24 mouse cellular contexts compared by ENCODE assay signal in the genomic region with DNA sequence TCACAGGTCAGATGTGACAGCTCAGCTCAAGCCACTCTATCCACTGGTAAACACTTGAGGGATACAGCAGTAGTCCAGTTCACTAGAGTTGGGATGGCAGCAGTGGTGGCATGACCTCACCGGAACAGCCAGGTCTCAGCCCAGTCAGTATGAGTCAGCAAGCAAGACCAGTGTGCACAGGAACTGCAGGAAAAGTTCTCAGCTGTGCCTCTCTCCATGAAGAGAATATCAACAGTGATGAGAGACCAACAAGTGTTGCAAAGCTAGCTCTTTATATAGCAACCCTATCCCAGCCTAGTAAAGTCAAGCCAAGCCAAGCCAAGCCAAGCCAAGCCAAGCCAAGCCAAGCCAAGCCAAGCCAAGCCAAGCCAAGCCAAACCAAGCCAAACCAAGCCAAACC. TPM values are rescaled to one million over a fixed set of nuclear protein-coding genes. Genes with fewer than 3 reads are reported as not detected.
DNase-seq lines count a peak whose midpoint lies in the region; ATAC-seq lines count a peak whose summit lies in the region.
"Had no signal": no experiment of that assay in that cellular context is flagged by ENCODE, and none has a peak within 500 bp of the region (broad histone marks: within the 10 kb centered on the region; RNA-seq: fewer than 3 reads in every experiment).

No protein-coding gene starts in this region.

- no peaks in the 10 kb centered on the region for H3K27me3 ChIP-seq in heart, embryonic 11.5 days (ENCODE audit: control insufficient read depth, insufficient read depth, low read length)
- no peaks in the 10 kb centered on the region for H3K27me3 ChIP-seq in intestine, embryonic 15.5 days (replicated peaks)
- H3K27me3 ChIP-seq: embryonic facial prominence, embryonic 12.5 days; forebrain, embryonic 12.5 days; hindbrain, embryonic 15.5 days had no signal

- H3K9me3 ChIP-seq in heart, embryonic 11.5 days (replicated peaks; ENCODE audit: control insufficient read depth, low read length): no peaks in the 10 kb centered on the region
- H3K9me3 ChIP-seq in intestine, embryonic 15.5 days: no peaks in the 10 kb centered on the region
- H3K9me3 ChIP-seq: embryonic facial prominence, embryonic 12.5 days; forebrain, embryonic 12.5 days; hindbrain, embryonic 15.5 days had no signal

- no peak overlapping the region for H3K4me2 ChIP-seq in heart, embryonic 11.5 days
- no peak overlapping the region for H3K4me2 ChIP-seq in intestine, embryonic 15.5 days (replicated peaks)
- H3K4me2 ChIP-seq: embryonic facial prominence, embryonic 12.5 days; forebrain, embryonic 12.5 days; hindbrain, embryonic 15.5 days had no signal

- H3K4me3 ChIP-seq in heart, embryonic 11.5 days (ENCODE audit: low read depth, low read length): no peak overlapping the region
- no peak overlapping the region for H3K4me3 ChIP-seq in intestine, embryonic 15.5 days (replicated peaks)
- H3K4me3 ChIP-seq: embryonic facial prominence, embryonic 12.5 days; forebrain, embryonic 12.5 days; gastrocnemius, adult 2 months; hindbrain, embryonic 15.5 days had no signal

- no peak overlapping the region for H3K9ac ChIP-seq in heart, embryonic 11.5 days (ENCODE audit: low read depth, low read length)
- no peak overlapping the region for H3K9ac ChIP-seq in intestine, embryonic 15.5 days
- H3K9ac ChIP-seq: embryonic facial prominence, embryonic 12.5 days; forebrain, embryonic 12.5 days; hindbrain, embryonic 15.5 days had no signal

- WGBS in heart, embryonic 11.5 days (ENCODE audit: insufficient replicate concordance): 67% methylated on average over 1 of the region's 1 CpGs
- WGBS in intestine, embryonic 15.5 days: 96% methylated on average over 1 of the region's 1 CpGs

- no peaks in the 10 kb centered on the region for H3K36me3 ChIP-seq in heart, embryonic 11.5 days (ENCODE audit: control insufficient read depth, insufficient read depth, low read length)
- H3K36me3 ChIP-seq in intestine, embryonic 15.5 days: no peaks in the 10 kb centered on the region
- H3K36me3 ChIP-seq: embryonic facial prominence, embryonic 12.5 days; forebrain, embryonic 12.5 days; G1E; hindbrain, embryonic 15.5 days had no signal

- no peak overlapping the region for H3K27ac ChIP-seq in heart, embryonic 11.5 days (ENCODE audit: low read depth, low read length)
- H3K27ac ChIP-seq in intestine, embryonic 15.5 days: no peak overlapping the region
- H3K27ac ChIP-seq: embryonic facial prominence, embryonic 12.5 days; forebrain, embryonic 12.5 days; gastrocnemius, adult 2 months; hindbrain, embryonic 15.5 days had no signal

- H3K4me1 ChIP-seq in heart, embryonic 11.5 days (ENCODE audit: control insufficient read depth, insufficient read depth, low read length): no peaks in the 10 kb centered on the region
- no peaks in the 10 kb centered on the region for H3K4me1 ChIP-seq in intestine, embryonic 15.5 days (replicated peaks)
- H3K4me1 ChIP-seq: embryonic facial prominence, embryonic 12.5 days; forebrain, embryonic 12.5 days; hindbrain, embryonic 15.5 days had no signal

- peak; percentile 7 for DNase-seq in adrenal gland, adult 2 months
- DNase-seq in adrenal gland, adult 18-20 months (ENCODE audit: low spot score in 2 of 2): no peak
- peak; percentile 97 for DNase-seq in heart, adult 11 months
- DNase-seq in heart, adult 9 months (ENCODE audit: low spot score in 2 of 2): peak; percentile 65 to 66
- peak; percentile 6 to 22 for DNase-seq in heart, postnatal 36 days
- DNase-seq: B cell, adult 2 months; cerebellum, adult 18-20 months; cerebellum, postnatal 14 days; embryo, embryonic 11 days; gastrocnemius, adult 2 months; gastrocnemius, postnatal 25 days; kidney, adult 8-10 months had no signal

- no peak for ATAC-seq in heart, embryonic 11.5 days (replicated peaks; ENCODE audit: insufficient number of reproducible peaks, low FRiP score, low TSS enrichment)
- ATAC-seq in erythroid progenitor cell, adult 5-6 weeks (replicated peaks; ENCODE audit: low FRiP score, poor library complexity, severe bottlenecking): no peak
- no peak for ATAC-seq in intestine, embryonic 15.5 days
- ATAC-seq: CD4-positive, CD25-positive, alpha-beta regulatory T cell, adult 4 months; forebrain, embryonic 16.5 days; intestine, postnatal 0 days had no signal

- intact Hi-C loops in heart, postnatal 36 days (cut with DNase I): loop anchor here (10.0 kb wide), 1 partner anchor 118 kb away; no protein-coding TSS in a partner anchor

RNA-seq across cellular contexts. Expression of gene Cdh8, which starts 30.2 kb away (rescaled TPM):
- total RNA-seq in adrenal gland, adult 2 months (2021): not detected
- not detected in 2 replicates for polyA plus RNA-seq in adrenal gland, adult 2 months (2012; rRNA removed)
- not detected for total RNA-seq in adrenal gland, adult 18-20 months (2021)
- polyA plus RNA-seq in heart, embryonic 11.5 days (2014; fragmentation: Nextera tagmentation; extraction: Ambion mirVana): 0.90 and 0.94 TPM in 2 replicates
- under 1 TPM; 0.24 to 0.50 TPM for total RNA-seq in heart, postnatal 36 days (2021)
- not detected in 2 replicates for total RNA-seq in erythroid progenitor cell, adult 5-6 weeks (2015; ENCODE audit: low replicate concordance)
- total RNA-seq in erythroid progenitor cell, adult 5-6 weeks (2017; ENCODE audit: low replicate concordance): not detected in 2 replicates
- 1.1 and 1.3 TPM in 2 replicates for polyA plus RNA-seq in intestine, embryonic 15.5 days (2015; fragmentation: Nextera tagmentation; extraction: Ambion mirVana)
- total RNA-seq: common myeloid progenitor, adult 5-6 weeks; G1E; gastrocnemius, adult 2 months; gastrocnemius, postnatal 25 days; granulocyte monocyte progenitor cell, adult 5-6 weeks had no signal
- polyA plus RNA-seq: CD4-positive, CD25-positive, alpha-beta regulatory T cell, adult 4 months; G1E had no signal

Comparison
In these comparisons a context has a peak if more than half of its experiments do, and no peak if none do; other contexts are left out.
1. DNase-seq: peak in adrenal gland, adult 2 months (single experiment), heart, adult 11 months (single experiment), heart, adult 9 months (2 of 2) and heart, postnatal 36 days (2 of 2); none in adrenal gland, adult 18-20 months (0 of 2).